Mouse (Mus musculus): ENCODE data around the gene Rab8a. TPM values are rescaled to one million over a fixed set of nuclear protein-coding genes. Genes with fewer than 3 reads are reported as not detected.

The Rab8a gene
- polyA plus RNA-seq, 1 experiment from 2014 or later = 116 TPM

GRCm38 (mm10) chr8:72146556-72146955 lies 14.4 kb upstream of the Rab8a start:
- no peak overlapping the region for H3K4me2 ChIP-seq (replicated peaks)
- H3K36me3 ChIP-seq = peaks cover 94% of the 10 kb centered on the region
- H3K4me1 ChIP-seq = no peaks in the 10 kb centered on the region
- 78% methylated on average over 3 of the region's 3 CpGs for WGBS
- H3K9me3 ChIP-seq (replicated peaks) = no peaks in the 10 kb centered on the region
- no peak overlapping the region for H3K27ac ChIP-seq (replicated peaks)
- H3K9ac ChIP-seq = no peak overlapping the region
- H3K4me3 ChIP-seq (replicated peaks) = no peak overlapping the region
- no peaks in the 10 kb centered on the region for H3K27me3 ChIP-seq
- no peak for ATAC-seq (ENCODE audit: insufficient number of reproducible peaks, low FRiP score, low TSS enrichment, low read depth)

- H3K4me1 ChIP-seq = no peaks in the 10 kb centered on the region
- H3K9ac ChIP-seq = no peak overlapping the region
- no peaks in the 10 kb centered on the region for H3K27me3 ChIP-seq
- no peak overlapping the region for H3K27ac ChIP-seq (replicated peaks)
- no peaks in the 10 kb centered on the region for H3K9me3 ChIP-seq (replicated peaks)
- no peak overlapping the region for H3K4me2 ChIP-seq (replicated peaks)
- 80% methylated on average over 2 of the region's 2 CpGs for WGBS
- peaks cover 94% of the 10 kb centered on the region for H3K36me3 ChIP-seq
- H3K4me3 ChIP-seq (replicated peaks) = no peak overlapping the region
- no peak for ATAC-seq (ENCODE audit: insufficient number of reproducible peaks, low FRiP score, low TSS enrichment, low read depth)
These were observed 13.7 kb upstream of the Rab8a start for GRCm38 (mm10) chr8:72147266-72147665.

- H3K36me3 ChIP-seq = peaks cover 88% of the 10 kb centered on the region
- no peaks in the 10 kb centered on the region for H3K27me3 ChIP-seq
- H3K9ac ChIP-seq = no peak overlapping the region
- WGBS = 86% methylated on average over 1 of the region's 1 CpGs
- no peaks in the 10 kb centered on the region for H3K9me3 ChIP-seq (replicated peaks)
- no peak overlapping the region for H3K4me2 ChIP-seq (replicated peaks)
- no peak for ATAC-seq (ENCODE audit: insufficient number of reproducible peaks, low FRiP score, low TSS enrichment, low read depth)
- H3K4me3 ChIP-seq (replicated peaks) = no peak overlapping the region
- H3K27ac ChIP-seq (replicated peaks) = no peak overlapping the region
- no peaks in the 10 kb centered on the region for H3K4me1 ChIP-seq
These were observed 11.9 kb upstream of the Rab8a start for GRCm38 (mm10) chr8:72149056-72149455.

- Histone ChIP-seq H3K27me3 (no peaks in the 10 kb centered on the region), H3K9me3 (replicated peaks) (no peaks in the 10 kb centered on the region), H3K36me3 (peaks cover 71% of the 10 kb centered on the region), H3K4me1 (no peaks in the 10 kb centered on the region), H3K4me2 (replicated peaks) (no peak overlapping the region), H3K27ac (replicated peaks) (no peak overlapping the region), H3K4me3 (replicated peaks) (no peak overlapping the region), H3K9ac (no peak overlapping the region)
- no peak for ATAC-seq (ENCODE audit: insufficient number of reproducible peaks, low FRiP score, low TSS enrichment, low read depth)
- WGBS = 78% methylated on average over 3 of the region's 3 CpGs
These were observed 9.5 kb upstream of the Rab8a start for GRCm38 (mm10) chr8:72151418-72152078.

- H3K36me3 ChIP-seq = peaks cover 54% of the 10 kb centered on the region
- H3K4me2 ChIP-seq (replicated peaks) = no peak overlapping the region
- no peak overlapping the region for H3K27ac ChIP-seq (replicated peaks)
- H3K4me3 ChIP-seq (replicated peaks) = no peak overlapping the region
- H3K9me3 ChIP-seq (replicated peaks) = no peaks in the 10 kb centered on the region
- ATAC-seq (ENCODE audit: insufficient number of reproducible peaks, low FRiP score, low TSS enrichment, low read depth) = no peak
- H3K9ac ChIP-seq = no peak overlapping the region
- no peaks in the 10 kb centered on the region for H3K4me1 ChIP-seq
- no peaks in the 10 kb centered on the region for H3K27me3 ChIP-seq
These were observed 7.6 kb upstream of the Rab8a start for GRCm38 (mm10) chr8:72153382-72153781.

GRCm38 (mm10) chr8:72158096-72158495 lies 2.9 kb upstream of the Rab8a start:
- Histone ChIP-seq H3K9ac (no peak overlapping the region), H3K4me3 (replicated peaks) (no peak overlapping the region), H3K36me3 (peaks cover 15% of the 10 kb centered on the region), H3K27ac (replicated peaks) (no peak overlapping the region), H3K27me3 (no peaks in the 10 kb centered on the region), H3K4me1 (peaks cover 25% of the 10 kb centered on the region), H3K4me2 (replicated peaks) (no peak overlapping the region), H3K9me3 (replicated peaks) (no peaks in the 10 kb centered on the region)
- no peak for ATAC-seq (ENCODE audit: insufficient number of reproducible peaks, low FRiP score, low TSS enrichment, low read depth)
- WGBS = 80% methylated on average over 2 of the region's 2 CpGs

GRCm38 (mm10) chr8:72158726-72159125 lies 2.3 kb upstream of the Rab8a start:
- WGBS = 76% methylated on average over 3 of the region's 3 CpGs
- ATAC-seq (ENCODE audit: insufficient number of reproducible peaks, low FRiP score, low TSS enrichment, low read depth) = no peak

GRCm38 (mm10) chr8:72160007-72160406 lies 993 bp upstream of the Rab8a start:
- no peak for ATAC-seq (ENCODE audit: insufficient number of reproducible peaks, low FRiP score, low TSS enrichment, low read depth)
- Histone ChIP-seq H3K27me3 (no peaks in the 10 kb centered on the region), H3K36me3 (0 out of 2 replicates have a peak, but pooled peaks cover 5% of the 10 kb centered on the region), H3K27ac (replicated peaks) (no peak overlapping the region), H3K9me3 (replicated peaks) (no peaks in the 10 kb centered on the region), H3K9ac (no peak overlapping the region; the same call in 1 of the 2 replicates), H3K4me3 (replicated peaks) (peak overlapping the region; percentile 68), H3K4me1 (peaks cover 25% of the 10 kb centered on the region), H3K4me2 (replicated peaks) (peak overlapping the region; percentile 80)
- WGBS = 67% methylated on average over 3 of the region's 3 CpGs

More at GRCm38 (mm10) chr8:72158726-72159125, 2.3 kb upstream of the Rab8a start:
- H3K9me3 ChIP-seq (replicated peaks) = no peaks in the 10 kb centered on the region
- no peaks in the 10 kb centered on the region for H3K27me3 ChIP-seq
- no peak overlapping the region for H3K27ac ChIP-seq (replicated peaks)
- peaks cover 25% of the 10 kb centered on the region for H3K4me1 ChIP-seq
- H3K36me3 ChIP-seq = 0 out of 2 replicates have a peak, but pooled peaks cover 10% of the 10 kb centered on the region
- no peak overlapping the region for H3K9ac ChIP-seq
- no peak overlapping the region for H3K4me2 ChIP-seq (replicated peaks)
- no peak overlapping the region for H3K4me3 ChIP-seq (replicated peaks)

- Histone ChIP-seq H3K4me2 (replicated peaks) (no peak overlapping the region), H3K36me3 (0 out of 2 replicates have a peak, but pooled peaks cover 12% of the 10 kb centered on the region), H3K9ac (no peak overlapping the region), H3K4me3 (replicated peaks) (peak overlapping the region; percentile 68; the same call in 1 of the 2 replicates), H3K4me1 (peaks cover 25% of the 10 kb centered on the region), H3K9me3 (replicated peaks) (no peaks in the 10 kb centered on the region), H3K27ac (replicated peaks) (no peak overlapping the region), H3K27me3 (no peaks in the 10 kb centered on the region)
- ATAC-seq (ENCODE audit: insufficient number of reproducible peaks, low FRiP score, low TSS enrichment, low read depth) = no peak
These were observed 1.8 kb downstream of the Rab8a start for GRCm38 (mm10) chr8:72162821-72163220.

GRCm38 (mm10) chr8:72169098-72169668 lies 8.2 kb downstream of the Rab8a start:
- Histone ChIP-seq H3K4me1 (no peaks in the 10 kb centered on the region), H3K27me3 (no peaks in the 10 kb centered on the region), H3K4me3 (replicated peaks) (no peak overlapping the region), H3K9me3 (replicated peaks) (no peaks in the 10 kb centered on the region), H3K36me3 (peaks cover 72% of the 10 kb centered on the region), H3K4me2 (replicated peaks) (no peak overlapping the region), H3K9ac (no peak overlapping the region), H3K27ac (replicated peaks) (no peak overlapping the region)
- WGBS = 94% methylated on average over 3 of the region's 3 CpGs
- ATAC-seq (ENCODE audit: insufficient number of reproducible peaks, low FRiP score, low TSS enrichment, low read depth) = no peak

GRCm38 (mm10) chr8:72169681-72170249 lies 8.8 kb downstream of the Rab8a start:
- Histone ChIP-seq H3K27ac (replicated peaks) (no peak overlapping the region), H3K9me3 (replicated peaks) (no peaks in the 10 kb centered on the region), H3K27me3 (no peaks in the 10 kb centered on the region), H3K4me3 (replicated peaks) (no peak overlapping the region), H3K4me1 (no peaks in the 10 kb centered on the region), H3K36me3 (peaks cover 76% of the 10 kb centered on the region), H3K9ac (no peak overlapping the region), H3K4me2 (replicated peaks) (no peak overlapping the region)
- 88% methylated on average over 3 of the region's 3 CpGs for WGBS
- no peak for ATAC-seq (ENCODE audit: insufficient number of reproducible peaks, low FRiP score, low TSS enrichment, low read depth)
